Mouse (Mus musculus): Measurements from ENCODE around the gene Ajm1.

DNA sequence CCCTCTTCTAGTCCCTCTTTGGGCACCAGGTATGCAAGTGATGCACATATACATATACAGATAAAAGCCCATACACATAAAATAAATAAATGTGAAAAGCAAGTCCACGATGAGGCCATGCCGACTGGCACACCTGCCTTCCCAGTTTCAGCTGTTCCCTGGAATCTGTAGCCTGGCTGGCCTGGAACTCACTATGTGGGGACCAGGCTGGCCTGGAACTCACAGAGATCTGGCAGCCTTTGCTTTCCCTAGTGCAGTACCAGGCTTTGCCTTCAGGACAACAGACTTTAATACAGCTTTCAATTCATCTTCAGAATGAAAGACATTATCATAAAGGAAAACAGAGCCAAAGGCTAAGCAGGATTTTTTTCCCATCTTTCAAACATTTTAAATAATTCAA lies 47.9 kb downstream of the Ajm1 start:
- no peak for TF ChIP-seq CTCF (IDR thresholded peaks at IDR 0.05; ENCODE audit: control insufficient read depth, insufficient read depth, low read length)
- TF ChIP-seq POLR2A (IDR thresholded peaks at IDR 0.05; ENCODE audit: borderline replicate concordance, control insufficient read depth, low read depth, low read length) = no peak

All from bone marrow, adult 2 months (tissue).